Mouse (Mus musculus): ENCODE data around the gene Zfp523.
A peak's percentile ranks its signal among the peaks of the same experiment; 100 is the strongest.

Zfp523 gene

GRCm38 (mm10) chr17:28235982-28236635 lies 59.2 kb downstream of the Zfp523 start:
- H3K9me3 ChIP-seq (ENCODE audit: low read length) = no peaks in the 10 kb centered on the region
- TF ChIP-seq POU5F1 (IDR thresholded peaks at IDR 0.05; ENCODE audit: borderline replicate concordance, low read length) (no peak), NANOG (IDR thresholded peaks at IDR 0.05; ENCODE audit: borderline replicate concordance, low read length) (no peak), CTCF (conservative IDR thresholded peaks at IDR 0.05; ENCODE audit: low read length) (no peak)
- H3K36me3 ChIP-seq (ENCODE audit: insufficient read depth, low read length) = peaks cover 56% of the 10 kb centered on the region
- H3K4me1 ChIP-seq (replicated peaks; ENCODE audit: low read depth, low read length) = peaks cover 84% of the 10 kb centered on the region
- H3K27me3 ChIP-seq (ENCODE audit: insufficient read depth, low read length) = no peaks in the 10 kb centered on the region
- peak overlapping the region; percentile 54 for H3K4me3 ChIP-seq (replicated peaks; ENCODE audit: low read length)

GRCm38 (mm10) chr17:28236636-28237015 lies 59.7 kb downstream of the Zfp523 start:
- no peaks in the 10 kb centered on the region for H3K9me3 ChIP-seq (ENCODE audit: low read length)
- TF ChIP-seq POU5F1 (IDR thresholded peaks at IDR 0.05; ENCODE audit: borderline replicate concordance, low read length) = no peak
- no peak for TF ChIP-seq NANOG (IDR thresholded peaks at IDR 0.05; ENCODE audit: borderline replicate concordance, low read length)
- no peak for TF ChIP-seq CTCF (conservative IDR thresholded peaks at IDR 0.05; ENCODE audit: low read length)
- H3K4me1 ChIP-seq (replicated peaks; ENCODE audit: low read depth, low read length) = peaks cover 78% of the 10 kb centered on the region
- peaks cover 61% of the 10 kb centered on the region for H3K36me3 ChIP-seq (ENCODE audit: insufficient read depth, low read length)
- H3K27me3 ChIP-seq (ENCODE audit: insufficient read depth, low read length) = no peaks in the 10 kb centered on the region
- H3K4me3 ChIP-seq (replicated peaks; ENCODE audit: low read length) = peak overlapping the region; percentile 54

DNA sequence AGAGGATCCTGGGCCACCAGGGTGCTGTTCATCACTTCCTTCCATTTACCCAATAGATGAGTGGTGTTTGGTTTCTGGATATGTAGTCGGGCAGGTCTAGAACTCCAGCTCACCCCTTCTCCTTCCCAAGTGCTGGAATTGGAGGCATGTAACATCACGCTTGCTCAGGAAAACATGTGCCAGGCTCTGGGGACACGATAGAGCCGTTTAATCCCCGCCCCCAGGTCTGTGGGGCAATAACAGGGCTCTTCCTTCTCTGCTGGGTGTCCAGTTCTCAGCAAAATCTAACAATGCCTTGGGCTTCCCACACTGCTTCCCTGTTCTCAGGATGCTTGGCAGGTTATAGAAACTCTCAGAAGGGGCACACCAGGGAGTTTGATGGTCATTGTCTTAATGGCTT lies 60.4 kb downstream of the Zfp523 start:
- Histone ChIP-seq H3K4me3 (replicated peaks; ENCODE audit: low read length) (peak overlapping the region; percentile 54; the same call in 1 of the 2 replicates), H3K9me3 (ENCODE audit: low read length) (no peaks in the 10 kb centered on the region), H3K4me1 (replicated peaks; ENCODE audit: low read depth, low read length) (peaks cover 72% of the 10 kb centered on the region), H3K27me3 (ENCODE audit: insufficient read depth, low read length) (no peaks in the 10 kb centered on the region), H3K36me3 (ENCODE audit: insufficient read depth, low read length) (peaks cover 69% of the 10 kb centered on the region)
- no peak for TF ChIP-seq POU5F1 (IDR thresholded peaks at IDR 0.05; ENCODE audit: borderline replicate concordance, low read length)
- no peak for TF ChIP-seq NANOG (IDR thresholded peaks at IDR 0.05; ENCODE audit: borderline replicate concordance, low read length)
- TF ChIP-seq CTCF (conservative IDR thresholded peaks at IDR 0.05; ENCODE audit: low read length) = no peak

DNA sequence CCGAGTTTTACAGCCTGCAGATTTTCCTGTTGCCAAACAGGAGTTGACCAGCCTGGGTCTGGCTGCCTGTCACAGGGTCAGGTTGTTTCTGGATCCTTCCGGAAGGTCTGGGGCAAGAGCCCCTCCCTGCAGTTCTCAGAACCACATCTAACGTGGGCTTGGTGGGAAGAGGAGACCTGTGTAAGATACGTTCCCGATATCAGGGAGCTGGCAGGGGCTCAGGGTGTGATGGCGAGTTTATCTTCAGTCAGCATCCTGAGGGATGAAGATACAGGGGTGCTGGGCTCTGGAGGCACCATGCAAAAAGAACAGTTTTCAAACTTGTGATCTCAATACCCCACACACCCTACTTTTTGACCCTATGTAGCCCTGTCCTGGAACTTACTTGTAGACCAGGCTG lies 60.9 kb downstream of the Zfp523 start:
- peaks cover 73% of the 10 kb centered on the region for H3K36me3 ChIP-seq (ENCODE audit: insufficient read depth, low read length)
- no peak overlapping the region for H3K4me3 ChIP-seq (replicated peaks; ENCODE audit: low read length)
- no peak for TF ChIP-seq POU5F1 (IDR thresholded peaks at IDR 0.05; ENCODE audit: borderline replicate concordance, low read length)
- no peak for TF ChIP-seq CTCF (conservative IDR thresholded peaks at IDR 0.05; ENCODE audit: low read length)
- TF ChIP-seq NANOG (IDR thresholded peaks at IDR 0.05; ENCODE audit: borderline replicate concordance, low read length) = no peak
- no peaks in the 10 kb centered on the region for H3K27me3 ChIP-seq (ENCODE audit: insufficient read depth, low read length)
- H3K4me1 ChIP-seq (replicated peaks; ENCODE audit: low read depth, low read length) = peaks cover 72% of the 10 kb centered on the region
- H3K9me3 ChIP-seq (ENCODE audit: low read length) = no peaks in the 10 kb centered on the region

DNA sequence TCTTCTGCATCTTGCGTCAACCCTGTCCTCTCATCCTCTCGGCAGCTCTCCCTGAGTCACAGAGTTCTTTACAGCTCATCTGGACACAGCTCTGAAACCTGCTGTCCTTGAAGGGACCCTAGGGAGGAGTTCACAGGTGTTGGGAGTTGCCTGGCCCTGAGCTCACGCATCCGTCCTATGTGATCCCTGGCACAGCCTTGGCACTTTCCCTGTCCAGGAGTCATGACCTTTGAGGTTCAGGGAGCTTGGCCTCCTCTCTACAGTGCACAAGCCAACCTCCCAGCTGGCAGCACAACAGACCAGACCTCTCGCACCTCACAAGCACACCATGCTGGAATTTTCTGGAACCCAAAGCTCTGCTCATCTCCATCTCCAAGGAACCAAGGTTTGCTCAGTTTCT lies 63.9 kb downstream of the Zfp523 start:
- no peak for TF ChIP-seq POU5F1 (IDR thresholded peaks at IDR 0.05; ENCODE audit: borderline replicate concordance, low read length)
- TF ChIP-seq NANOG (IDR thresholded peaks at IDR 0.05; ENCODE audit: borderline replicate concordance, low read length) = no peak
- no peak for TF ChIP-seq CTCF (conservative IDR thresholded peaks at IDR 0.05; ENCODE audit: low read length)
- H3K9me3 ChIP-seq (ENCODE audit: low read length) = no peaks in the 10 kb centered on the region
- H3K4me1 ChIP-seq (replicated peaks; ENCODE audit: low read depth, low read length) = peaks cover 71% of the 10 kb centered on the region
- no peaks in the 10 kb centered on the region for H3K27me3 ChIP-seq (ENCODE audit: insufficient read depth, low read length)
- no peak overlapping the region for H3K4me3 ChIP-seq (replicated peaks; ENCODE audit: low read length)
- H3K36me3 ChIP-seq (ENCODE audit: insufficient read depth, low read length) = peaks cover 67% of the 10 kb centered on the region

DNA sequence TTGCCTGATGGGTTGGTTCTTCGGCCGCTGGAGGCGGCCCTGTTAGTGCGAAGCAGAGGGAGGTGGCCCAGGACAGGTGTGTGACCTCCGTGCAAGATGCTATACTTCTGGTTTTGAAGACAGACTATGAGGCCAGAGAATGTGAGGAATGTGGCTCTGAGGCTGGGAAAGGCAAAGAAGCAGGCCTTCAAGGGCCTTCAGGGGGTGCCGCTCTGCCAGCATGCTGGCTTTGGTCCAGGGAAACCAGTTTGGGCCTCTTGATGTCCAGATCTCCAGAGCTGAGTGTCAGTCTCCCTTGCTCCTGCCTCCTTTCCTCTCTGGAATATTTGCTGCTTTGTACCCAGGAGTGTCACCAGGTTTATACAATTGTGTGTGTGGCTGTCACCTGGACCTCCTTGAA lies 65.4 kb downstream of the Zfp523 start:
- no peak for TF ChIP-seq NANOG (IDR thresholded peaks at IDR 0.05; ENCODE audit: borderline replicate concordance, low read length)
- no peak for TF ChIP-seq CTCF (conservative IDR thresholded peaks at IDR 0.05; ENCODE audit: low read length)
- TF ChIP-seq POU5F1 (IDR thresholded peaks at IDR 0.05; ENCODE audit: borderline replicate concordance, low read length) = no peak
- no peak overlapping the region for H3K4me3 ChIP-seq (replicated peaks; ENCODE audit: low read length)
- peaks cover 60% of the 10 kb centered on the region for H3K4me1 ChIP-seq (replicated peaks; ENCODE audit: low read depth, low read length)
- H3K9me3 ChIP-seq (ENCODE audit: low read length) = no peaks in the 10 kb centered on the region
- H3K36me3 ChIP-seq (ENCODE audit: insufficient read depth, low read length) = peaks cover 67% of the 10 kb centered on the region
- H3K27me3 ChIP-seq (ENCODE audit: insufficient read depth, low read length) = no peaks in the 10 kb centered on the region

DNA sequence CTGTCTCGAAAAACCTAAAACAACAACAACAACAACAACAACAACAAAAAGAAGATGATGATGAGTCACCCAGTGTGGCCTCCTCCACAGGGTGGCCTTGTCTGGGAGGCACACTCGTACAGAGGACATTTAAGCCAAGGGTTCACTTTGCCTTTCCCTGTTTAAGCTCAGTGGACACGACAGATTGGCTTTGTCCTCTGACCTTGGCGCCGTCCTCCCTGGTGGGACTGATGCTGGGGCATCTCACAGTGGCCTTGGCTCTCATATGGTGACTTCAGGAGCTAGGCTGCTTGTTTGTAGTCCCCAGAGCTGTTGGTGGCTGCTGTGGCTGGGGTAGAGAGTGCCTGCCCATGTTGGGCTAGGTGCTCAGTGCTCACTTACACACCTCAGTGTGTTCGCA lies 67.3 kb downstream of the Zfp523 start:
- H3K4me1 ChIP-seq (replicated peaks; ENCODE audit: low read depth, low read length) = peaks cover 46% of the 10 kb centered on the region
- H3K36me3 ChIP-seq (ENCODE audit: insufficient read depth, low read length) = peaks cover 56% of the 10 kb centered on the region

GRCm38 (mm10) chr17:28244714-28245113 lies 67.8 kb downstream of the Zfp523 start:
- H3K4me3 ChIP-seq (replicated peaks; ENCODE audit: low read length) = peak overlapping the region; percentile 41
- peaks cover 52% of the 10 kb centered on the region for H3K36me3 ChIP-seq (ENCODE audit: insufficient read depth, low read length)
- no peaks in the 10 kb centered on the region for H3K27me3 ChIP-seq (ENCODE audit: insufficient read depth, low read length)
- no peaks in the 10 kb centered on the region for H3K9me3 ChIP-seq (ENCODE audit: low read length)
- TF ChIP-seq POU5F1 (IDR thresholded peaks at IDR 0.05; ENCODE audit: borderline replicate concordance, low read length) (no peak), NANOG (IDR thresholded peaks at IDR 0.05; ENCODE audit: borderline replicate concordance, low read length) (no peak), CTCF (conservative IDR thresholded peaks at IDR 0.05; ENCODE audit: low read length) (no peak)
- peaks cover 42% of the 10 kb centered on the region for H3K4me1 ChIP-seq (replicated peaks; ENCODE audit: low read depth, low read length)

More for the DNA sequence above, 67.3 kb downstream of the Zfp523 start:
- no peaks in the 10 kb centered on the region for H3K27me3 ChIP-seq (ENCODE audit: insufficient read depth, low read length)
- TF ChIP-seq CTCF (conservative IDR thresholded peaks at IDR 0.05; ENCODE audit: low read length) (no peak), POU5F1 (IDR thresholded peaks at IDR 0.05; ENCODE audit: borderline replicate concordance, low read length) (no peak), NANOG (IDR thresholded peaks at IDR 0.05; ENCODE audit: borderline replicate concordance, low read length) (no peak)
- no peaks in the 10 kb centered on the region for H3K9me3 ChIP-seq (ENCODE audit: low read length)
- H3K4me3 ChIP-seq (replicated peaks; ENCODE audit: low read length) = no peak overlapping the region

DNA sequence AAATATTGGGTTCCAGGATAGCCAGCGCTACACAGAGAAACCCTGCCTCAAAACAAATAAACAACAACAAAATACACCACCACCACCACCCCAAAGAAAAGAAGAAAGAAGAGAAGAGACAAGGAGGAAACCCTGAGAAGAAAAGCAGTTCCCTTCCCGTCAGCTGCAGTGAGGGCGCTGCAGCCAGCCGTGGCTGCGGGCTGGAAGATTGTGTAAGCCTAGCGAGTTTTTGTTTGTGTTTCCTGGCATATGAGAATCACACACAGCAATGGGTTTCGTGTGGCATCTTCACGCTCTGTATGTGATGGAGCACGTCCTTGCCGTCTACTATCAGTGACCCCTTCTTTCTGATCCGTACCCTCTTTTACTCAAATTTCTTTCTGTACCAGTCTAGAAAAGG lies 69.7 kb downstream of the Zfp523 start:
- Histone ChIP-seq H3K4me1 (replicated peaks; ENCODE audit: low read depth, low read length) (peaks cover 46% of the 10 kb centered on the region), H3K4me3 (replicated peaks; ENCODE audit: low read length) (no peak overlapping the region), H3K27me3 (ENCODE audit: insufficient read depth, low read length) (no peaks in the 10 kb centered on the region), H3K36me3 (ENCODE audit: insufficient read depth, low read length) (peaks cover 45% of the 10 kb centered on the region), H3K9me3 (ENCODE audit: low read length) (no peaks in the 10 kb centered on the region)
- TF ChIP-seq POU5F1 (IDR thresholded peaks at IDR 0.05; ENCODE audit: borderline replicate concordance, low read length) (no peak), CTCF (conservative IDR thresholded peaks at IDR 0.05; ENCODE audit: low read length) (no peak), NANOG (IDR thresholded peaks at IDR 0.05; ENCODE audit: borderline replicate concordance, low read length) (no peak)

All from E14TG2a.4 (cell line).